Mouse (Mus musculus): ENCODE data around the gene Rsph14. TPM values are rescaled to one million over a fixed set of nuclear protein-coding genes. Genes with fewer than 3 reads are reported as not detected.
"Not testable (repeated sequence)": the region's sequence is repeated elsewhere in the genome, so short reads cannot be mapped to it uniquely, and the experiment has no call there.

The Rsph14 gene
- polyA plus RNA-seq, 1 experiment from 2014 or later, result 0.27 TPM

DNA sequence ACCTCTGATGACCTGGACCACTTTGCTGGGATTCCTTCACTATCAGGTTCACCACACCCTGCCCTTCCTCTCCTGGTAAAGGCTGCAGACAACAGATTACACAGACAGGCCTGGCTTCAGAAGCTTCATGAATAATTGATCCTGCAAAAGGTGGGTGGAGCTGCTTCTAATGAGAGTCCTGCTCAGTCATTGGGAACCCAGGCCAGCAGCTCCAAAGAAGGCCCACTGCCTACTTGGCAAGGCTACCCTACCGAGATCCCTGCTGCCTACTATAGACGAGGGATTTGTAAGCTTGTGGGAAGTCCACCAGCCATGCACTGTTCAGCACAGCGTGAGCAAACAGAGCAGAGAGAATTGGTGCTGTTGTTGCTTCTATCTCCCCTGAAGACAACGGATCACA lies 23.9 kb upstream of the Rsph14 start:
- WGBS, result 3% methylated on average over 4 of the region's 4 CpGs
- Histone ChIP-seq H3K9ac (replicated peaks; ENCODE audit: low read depth, low read length) (no peak overlapping the region), H3K27me3 (replicated peaks; ENCODE audit: control insufficient read depth, insufficient read depth, low read length) (no peaks in the 10 kb centered on the region), H3K4me3 (replicated peaks; ENCODE audit: low read length) (no peak overlapping the region), H3K4me2 (ENCODE audit: low read length) (no peak overlapping the region), H3K36me3 (ENCODE audit: control insufficient read depth, insufficient read depth) (no peaks in the 10 kb centered on the region), H3K4me1 (replicated peaks; ENCODE audit: control insufficient read depth, insufficient read depth, low read length) (peaks cover 17% of the 10 kb centered on the region), H3K9me3 (ENCODE audit: control insufficient read depth, low read length) (no peaks in the 10 kb centered on the region), H3K27ac (ENCODE audit: low read length) (no peak overlapping the region; the same call in 1 of the 2 replicates)
- ATAC-seq, result peak; percentile 19; the same call in 1 of the 2 replicates

DNA sequence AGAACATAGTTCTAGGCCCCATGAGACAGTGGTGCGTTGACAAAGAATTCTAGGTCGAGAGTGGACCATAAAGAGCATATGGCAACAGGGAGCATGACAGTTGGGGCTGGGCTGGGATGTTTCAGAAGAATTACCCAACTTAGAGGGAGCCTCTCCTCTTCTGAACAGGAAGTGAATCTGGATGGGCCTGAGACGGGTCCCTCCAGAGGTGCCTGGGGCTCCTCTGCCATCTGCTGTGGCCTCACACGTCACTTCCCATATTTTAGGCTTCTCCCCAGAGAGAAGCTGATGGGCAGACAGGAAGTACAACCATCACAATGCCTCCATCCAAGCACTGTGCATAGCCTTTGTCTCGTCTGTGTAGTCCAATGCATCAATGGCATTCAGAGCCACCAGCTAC lies 23.3 kb upstream of the Rsph14 start:
- WGBS, result 74% methylated on average over 5 of the region's 5 CpGs
- Histone ChIP-seq H3K9me3 (ENCODE audit: control insufficient read depth, low read length) (no peaks in the 10 kb centered on the region), H3K9ac (replicated peaks; ENCODE audit: low read depth, low read length) (no peak overlapping the region), H3K4me2 (ENCODE audit: low read length) (no peak overlapping the region), H3K4me3 (replicated peaks; ENCODE audit: low read length) (no peak overlapping the region), H3K27me3 (replicated peaks; ENCODE audit: control insufficient read depth, insufficient read depth, low read length) (no peaks in the 10 kb centered on the region), H3K4me1 (replicated peaks; ENCODE audit: control insufficient read depth, insufficient read depth, low read length) (peaks cover 17% of the 10 kb centered on the region), H3K36me3 (ENCODE audit: control insufficient read depth, insufficient read depth) (no peaks in the 10 kb centered on the region), H3K27ac (ENCODE audit: low read length) (no peak overlapping the region)
- ATAC-seq, result no peak

DNA sequence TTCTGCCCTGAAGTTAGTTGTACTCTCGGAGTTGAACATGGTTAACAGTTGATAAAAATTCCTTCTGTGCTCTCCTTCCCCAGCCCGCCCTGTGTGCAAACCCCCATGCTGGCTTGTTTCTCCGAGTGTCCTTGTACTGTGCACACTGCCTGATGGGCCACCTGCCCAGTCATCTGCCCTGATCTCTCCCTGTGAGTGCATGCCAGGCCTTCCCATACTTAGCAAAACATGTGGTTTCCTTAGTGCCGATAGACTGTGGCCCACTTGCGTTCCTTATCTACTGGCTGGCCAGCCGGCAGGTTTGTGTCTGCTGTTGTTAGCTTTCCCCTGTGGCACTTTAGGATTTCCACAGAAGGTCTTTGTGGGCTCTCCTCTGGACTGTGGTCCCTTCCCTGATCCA lies 21.7 kb upstream of the Rsph14 start:
- ATAC-seq, result no peak
- no peak overlapping the region for H3K4me3 ChIP-seq (replicated peaks; ENCODE audit: low read length)
- WGBS, result 83% methylated on average over 6 of the region's 6 CpGs
- no peak overlapping the region for H3K27ac ChIP-seq (ENCODE audit: low read length)
- no peak overlapping the region for H3K9ac ChIP-seq (replicated peaks; ENCODE audit: low read depth, low read length)
- peaks cover 10% of the 10 kb centered on the region for H3K4me1 ChIP-seq (replicated peaks; ENCODE audit: control insufficient read depth, insufficient read depth, low read length)
- H3K4me2 ChIP-seq (ENCODE audit: low read length), result no peak overlapping the region
- H3K9me3 ChIP-seq (ENCODE audit: control insufficient read depth, low read length), result no peaks in the 10 kb centered on the region
- no peaks in the 10 kb centered on the region for H3K36me3 ChIP-seq (ENCODE audit: control insufficient read depth, insufficient read depth)
- no peaks in the 10 kb centered on the region for H3K27me3 ChIP-seq (replicated peaks; ENCODE audit: control insufficient read depth, insufficient read depth, low read length)

DNA sequence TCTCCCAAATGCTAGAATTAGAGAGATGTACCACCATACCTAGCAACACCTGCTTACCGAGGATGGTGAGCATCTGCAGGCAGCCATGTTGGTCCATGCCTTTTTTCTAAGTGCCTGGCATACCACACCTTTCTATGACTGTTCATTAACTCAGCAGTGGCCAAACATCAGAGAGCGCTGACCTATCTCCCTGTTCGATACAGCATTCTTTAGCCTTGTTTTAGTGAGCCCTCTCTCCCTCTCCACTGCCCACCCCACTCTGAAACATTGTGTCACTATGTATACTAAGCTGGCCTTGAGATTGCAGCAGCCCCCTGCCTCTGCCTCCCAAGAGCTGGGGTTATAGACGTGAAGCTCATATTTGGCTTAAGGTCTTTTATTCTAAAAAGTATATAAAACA lies 21.3 kb upstream of the Rsph14 start:
- Histone ChIP-seq H3K4me2 (ENCODE audit: low read length) (no peak overlapping the region), H3K4me1 (replicated peaks; ENCODE audit: control insufficient read depth, insufficient read depth, low read length) (peaks cover 10% of the 10 kb centered on the region), H3K27me3 (replicated peaks; ENCODE audit: control insufficient read depth, insufficient read depth, low read length) (no peaks in the 10 kb centered on the region), H3K36me3 (ENCODE audit: control insufficient read depth, insufficient read depth) (no peaks in the 10 kb centered on the region), H3K9ac (replicated peaks; ENCODE audit: low read depth, low read length) (no peak overlapping the region), H3K27ac (ENCODE audit: low read length) (no peak overlapping the region), H3K9me3 (ENCODE audit: control insufficient read depth, low read length) (no peaks in the 10 kb centered on the region), H3K4me3 (replicated peaks; ENCODE audit: low read length) (no peak overlapping the region)
- no peak for ATAC-seq
- 84% methylated on average over 4 of the region's 4 CpGs for WGBS

DNA sequence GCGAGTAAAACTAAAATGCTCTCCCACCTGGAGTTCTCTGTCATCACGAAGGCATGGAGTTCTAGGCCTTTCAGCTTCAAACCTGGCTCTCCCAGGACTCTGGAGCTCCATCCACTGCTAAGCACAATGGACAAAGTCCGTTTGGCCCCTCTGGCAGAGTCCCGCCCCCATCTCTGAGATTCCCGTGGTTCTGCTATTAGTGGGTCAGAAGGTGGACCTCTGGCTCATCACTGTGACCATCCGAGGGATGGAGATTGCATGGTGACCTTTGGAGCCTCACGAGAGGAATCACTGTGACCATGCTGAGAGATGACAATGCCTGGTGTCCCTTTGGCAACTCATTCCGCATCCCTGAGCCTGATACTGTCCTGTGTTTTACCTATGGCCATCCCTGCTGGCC lies 20.5 kb upstream of the Rsph14 start:
- Histone ChIP-seq H3K9ac (replicated peaks; ENCODE audit: low read depth, low read length) (no peak overlapping the region), H3K4me2 (ENCODE audit: low read length) (no peak overlapping the region), H3K4me3 (replicated peaks; ENCODE audit: low read length) (no peak overlapping the region), H3K27me3 (replicated peaks; ENCODE audit: control insufficient read depth, insufficient read depth, low read length) (no peaks in the 10 kb centered on the region), H3K4me1 (replicated peaks; ENCODE audit: control insufficient read depth, insufficient read depth, low read length) (peaks cover 10% of the 10 kb centered on the region), H3K36me3 (ENCODE audit: control insufficient read depth, insufficient read depth) (no peaks in the 10 kb centered on the region), H3K27ac (ENCODE audit: low read length) (no peak overlapping the region), H3K9me3 (ENCODE audit: control insufficient read depth, low read length) (no peaks in the 10 kb centered on the region)
- no peak for ATAC-seq
- 83% methylated on average over 8 of the region's 8 CpGs for WGBS

DNA sequence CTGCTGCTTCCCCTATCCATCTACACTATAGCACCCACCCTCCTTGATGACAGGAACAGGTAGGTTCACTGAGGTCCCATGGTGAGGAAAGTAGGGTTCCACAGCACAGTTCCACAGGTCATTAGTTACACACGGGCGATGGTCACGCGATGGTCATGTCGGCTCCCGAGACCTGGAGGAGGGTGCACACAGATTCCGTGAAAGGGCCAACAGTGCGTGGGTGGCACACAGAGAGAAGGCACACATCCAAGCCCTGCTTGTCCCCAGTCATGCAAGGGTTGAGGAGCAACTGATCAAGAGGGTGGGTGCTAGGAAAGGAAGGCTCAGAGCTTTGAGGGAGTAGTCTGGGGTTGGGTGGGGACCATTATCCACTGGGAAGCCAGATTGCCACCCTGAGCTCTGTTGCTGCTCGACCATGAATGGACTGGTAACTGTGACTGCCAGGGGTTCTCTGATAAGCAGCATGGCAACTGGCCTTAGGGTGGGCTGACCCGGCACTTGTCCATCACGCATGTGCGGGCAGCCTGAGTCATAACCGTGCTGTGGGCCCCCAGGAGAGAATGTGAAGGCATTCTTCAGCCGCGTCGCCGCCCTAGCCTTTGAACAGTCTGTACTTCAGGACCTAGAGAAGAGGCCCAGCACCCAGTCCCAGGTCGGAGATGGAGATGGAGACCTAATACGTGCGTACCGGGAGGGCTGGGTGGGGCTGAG lies 19.1 kb upstream of the Rsph14 start:
- no peak for ATAC-seq
- Histone ChIP-seq H3K9ac (replicated peaks; ENCODE audit: low read depth, low read length) (no peak overlapping the region), H3K27ac (ENCODE audit: low read length) (no peak overlapping the region), H3K9me3 (ENCODE audit: control insufficient read depth, low read length) (no peaks in the 10 kb centered on the region), H3K4me1 (replicated peaks; ENCODE audit: control insufficient read depth, insufficient read depth, low read length) (peaks cover 8% of the 10 kb centered on the region), H3K27me3 (replicated peaks; ENCODE audit: control insufficient read depth, insufficient read depth, low read length) (no peaks in the 10 kb centered on the region), H3K36me3 (ENCODE audit: control insufficient read depth, insufficient read depth) (no peaks in the 10 kb centered on the region), H3K4me2 (ENCODE audit: low read length) (no peak overlapping the region), H3K4me3 (replicated peaks; ENCODE audit: low read length) (no peak overlapping the region)
- 95% methylated on average over 21 of the region's 21 CpGs for WGBS

DNA sequence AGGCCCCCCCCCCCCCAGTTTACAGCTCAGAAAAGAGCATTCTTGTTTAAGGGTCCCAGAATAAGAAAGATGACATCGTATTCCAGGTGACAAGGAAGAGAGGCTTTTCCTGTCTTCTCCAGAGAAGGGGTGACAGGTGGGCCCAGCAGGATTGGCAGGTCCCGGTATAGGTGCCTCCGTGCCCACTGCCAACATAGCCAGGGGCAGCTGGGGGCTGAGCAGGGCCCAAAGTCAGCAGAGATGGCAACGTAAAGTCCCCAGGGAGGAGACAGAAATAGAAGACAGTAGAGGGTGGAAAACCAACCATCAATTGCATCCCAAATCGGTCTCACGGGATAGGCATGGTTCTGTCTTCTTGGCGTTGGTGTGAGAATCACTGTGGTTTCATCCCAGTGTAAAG lies 16.3 kb upstream of the Rsph14 start:
- Histone ChIP-seq H3K4me2 (ENCODE audit: low read length) (no peak overlapping the region), H3K4me1 (replicated peaks; ENCODE audit: control insufficient read depth, insufficient read depth, low read length) (no peaks in the 10 kb centered on the region), H3K4me3 (replicated peaks; ENCODE audit: low read length) (no peak overlapping the region), H3K27me3 (replicated peaks; ENCODE audit: control insufficient read depth, insufficient read depth, low read length) (no peaks in the 10 kb centered on the region), H3K9ac (replicated peaks; ENCODE audit: low read depth, low read length) (no peak overlapping the region), H3K36me3 (ENCODE audit: control insufficient read depth, insufficient read depth) (no peaks in the 10 kb centered on the region), H3K27ac (ENCODE audit: low read length) (no peak overlapping the region), H3K9me3 (ENCODE audit: control insufficient read depth, low read length) (no peaks in the 10 kb centered on the region)
- WGBS, result over 99% methylated on average over 7 of the region's 7 CpGs
- ATAC-seq, result no peak

DNA sequence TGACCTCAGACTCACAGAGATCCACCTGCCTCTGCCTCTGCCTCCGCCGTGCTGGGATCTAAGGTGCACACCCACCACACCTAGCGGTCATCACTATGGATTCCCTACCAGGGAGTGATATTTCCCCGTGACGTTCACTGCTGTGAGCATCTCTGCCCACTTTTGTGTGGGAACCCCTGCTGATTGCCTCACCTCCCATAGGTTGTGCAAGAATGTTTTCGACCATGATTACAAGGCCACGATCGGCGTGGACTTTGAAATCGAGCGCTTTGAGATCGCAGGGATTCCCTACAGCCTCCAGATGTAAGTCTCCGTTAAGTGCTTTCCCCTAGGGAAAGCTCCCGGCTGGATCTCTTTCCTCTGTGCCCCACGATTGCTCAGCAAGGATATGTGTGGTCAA lies 13.4 kb upstream of the Rsph14 start:
- no peaks in the 10 kb centered on the region for H3K36me3 ChIP-seq (ENCODE audit: control insufficient read depth, insufficient read depth)
- no peak for ATAC-seq
- H3K27ac ChIP-seq (ENCODE audit: low read length), result no peak overlapping the region
- no peaks in the 10 kb centered on the region for H3K4me1 ChIP-seq (replicated peaks; ENCODE audit: control insufficient read depth, insufficient read depth, low read length)
- H3K4me3 ChIP-seq (replicated peaks; ENCODE audit: low read length), result no peak overlapping the region
- H3K9me3 ChIP-seq (ENCODE audit: control insufficient read depth, low read length), result no peaks in the 10 kb centered on the region
- H3K27me3 ChIP-seq (replicated peaks; ENCODE audit: control insufficient read depth, insufficient read depth, low read length), result no peaks in the 10 kb centered on the region
- H3K9ac ChIP-seq (replicated peaks; ENCODE audit: low read depth, low read length), result no peak overlapping the region
- WGBS, result 87% methylated on average over 15 of the region's 15 CpGs
- no peak overlapping the region for H3K4me2 ChIP-seq (ENCODE audit: low read length)

DNA sequence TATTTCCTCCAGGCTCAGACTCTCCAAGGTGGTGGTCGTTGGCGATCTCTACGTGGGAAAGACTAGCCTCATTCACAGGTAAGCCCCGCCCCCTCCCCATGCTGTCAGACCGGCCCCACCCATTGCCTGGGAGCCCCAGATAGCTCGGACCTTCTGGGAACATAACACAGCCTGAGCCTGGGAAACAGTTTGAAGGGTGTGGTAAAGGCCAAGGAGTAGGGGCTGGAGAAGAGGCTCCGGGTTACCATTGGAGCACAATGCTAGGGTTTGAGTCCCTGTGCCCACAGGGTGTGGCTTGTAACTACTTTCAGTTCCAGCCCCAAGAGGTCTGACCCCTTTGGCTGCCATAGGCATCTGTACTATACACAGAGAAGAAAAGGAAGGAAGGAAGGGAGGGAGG lies 12.1 kb upstream of the Rsph14 start:
- no peaks in the 10 kb centered on the region for H3K36me3 ChIP-seq (ENCODE audit: control insufficient read depth, insufficient read depth)
- no peaks in the 10 kb centered on the region for H3K9me3 ChIP-seq (ENCODE audit: control insufficient read depth, low read length)
- no peak overlapping the region for H3K4me2 ChIP-seq (ENCODE audit: low read length)
- no peak overlapping the region for H3K27ac ChIP-seq (ENCODE audit: low read length)
- no peaks in the 10 kb centered on the region for H3K27me3 ChIP-seq (replicated peaks; ENCODE audit: control insufficient read depth, insufficient read depth, low read length)
- WGBS, result 50% methylated on average over 7 of the region's 7 CpGs
- H3K4me1 ChIP-seq (replicated peaks; ENCODE audit: control insufficient read depth, insufficient read depth, low read length), result no peaks in the 10 kb centered on the region
- H3K9ac ChIP-seq (replicated peaks; ENCODE audit: low read depth, low read length), result no peak overlapping the region
- H3K4me3 ChIP-seq (replicated peaks; ENCODE audit: low read length), result no peak overlapping the region
- ATAC-seq, result no peak

DNA sequence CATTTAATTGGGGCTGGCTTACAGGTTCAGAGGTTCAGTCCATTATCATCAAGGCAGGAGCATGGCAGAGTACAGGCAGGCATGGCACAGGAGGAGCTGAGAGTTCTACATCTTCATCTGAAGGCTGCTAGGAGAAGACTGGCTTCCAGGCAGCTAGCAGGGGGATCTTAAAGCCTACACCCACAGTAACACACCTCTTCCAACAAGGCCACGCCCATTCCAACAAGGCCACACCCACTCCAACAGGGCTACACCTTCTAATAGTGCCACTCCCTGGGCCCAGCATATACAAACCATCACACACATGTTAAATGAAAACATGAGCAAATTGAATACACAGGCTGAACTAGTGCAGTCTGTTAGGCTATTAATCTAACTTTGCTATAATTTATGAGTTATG lies 9.7 kb upstream of the Rsph14 start:
- H3K36me3 ChIP-seq (ENCODE audit: control insufficient read depth, insufficient read depth); H3K27me3 ChIP-seq (replicated peaks; ENCODE audit: control insufficient read depth, insufficient read depth, low read length); H3K27ac ChIP-seq (ENCODE audit: low read length); ATAC-seq; H3K4me2 ChIP-seq (ENCODE audit: low read length); H3K9me3 ChIP-seq (ENCODE audit: control insufficient read depth, low read length); H3K9ac ChIP-seq (replicated peaks; ENCODE audit: low read depth, low read length); H3K4me3 ChIP-seq (replicated peaks; ENCODE audit: low read length); H3K4me1 ChIP-seq (replicated peaks; ENCODE audit: control insufficient read depth, insufficient read depth, low read length): not testable (repeated sequence)
- 31% methylated on average over 1 of the region's 1 CpGs for whole genome bisulfite sequencing
